Mouse (Mus musculus): Measurements from ENCODE around the gene Tsga10.

DNA sequence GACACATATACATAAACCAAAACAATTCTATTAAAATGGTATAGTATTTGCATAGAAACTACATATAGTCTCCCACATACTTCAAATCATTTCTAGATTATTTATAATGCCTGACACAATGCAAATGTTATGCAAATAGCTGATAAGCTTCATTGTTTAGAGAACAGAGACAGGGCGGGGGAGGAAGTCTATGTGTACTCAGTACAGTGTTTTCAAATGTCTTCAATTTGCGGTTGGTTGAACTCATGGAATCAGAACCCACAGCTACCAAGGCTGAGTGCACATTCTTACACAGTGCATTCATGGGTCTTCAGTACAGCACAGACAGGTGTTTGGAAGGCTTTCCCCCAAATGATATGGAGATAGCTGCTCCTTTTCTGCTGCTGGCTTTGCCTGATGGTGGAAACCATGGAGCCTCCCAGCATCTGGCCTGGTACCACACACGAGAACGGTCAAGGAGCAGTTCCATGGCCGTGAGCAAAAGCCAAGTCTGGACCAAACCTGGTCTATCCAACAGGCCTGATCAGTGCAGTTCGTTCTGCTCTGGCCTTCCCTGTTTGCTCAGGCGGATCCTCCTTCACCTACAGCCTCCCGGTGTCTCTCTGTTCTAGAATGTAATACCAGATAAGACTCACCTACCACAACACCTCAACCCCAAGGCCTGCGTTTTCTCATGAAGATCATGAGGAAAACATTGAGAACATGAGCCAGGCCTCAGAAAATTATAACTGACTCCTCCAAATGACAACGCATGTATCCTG is 154.5 kb downstream of the Tsga10 start:
- TF ChIP-seq GATA1 (IDR thresholded peaks at IDR 0.05; ENCODE audit: borderline replicate concordance, low read length), result no peak
- no peak for TF ChIP-seq FLI1 (IDR thresholded peaks at IDR 0.05; ENCODE audit: low read length)

All from megakaryocyte, embryonic 14.5 days (primary cell).